Mouse (Mus musculus) erythroblast, embryonic 14.5 days (primary cell): ENCODE measurements around the gene Itih4.

Experiments
- GATA1 ChIP-seq: IDR thresholded peaks from 2 replicates; pipeline ENCODE4 v1.6.1; 2012; ENCODE audit warnings: low read length, inconsistent platforms, mixed read lengths
- TAL1 ChIP-seq: IDR thresholded peaks from 3 replicates; pipeline ENCODE4 v1.6.1; 2012; ENCODE audit warnings: low read length, inconsistent platforms, mixed read lengths

GRCm38 (mm10) chr14:30855316-30855715 is 31.0 kb upstream of the Itih4 start:
- no peak for TF ChIP-seq GATA1
- TF ChIP-seq TAL1 = no peak
